Mouse (Mus musculus): ENCODE results near the gene Marf1. TPM values are rescaled to one million over a fixed set of nuclear protein-coding genes. Genes with fewer than 3 reads are reported as not detected.

Marf1 gene
- polyA plus RNA-seq (2016; fragmentation: Nextera tagmentation; extraction: Ambion mirVana) = 12.8 and 16.4 TPM in 2 replicates

GRCm38 (mm10) chr16:14162988-14163416 lies at the start of gene Marf1, which contains the start of gene Nde1:
Gene Marf1, minus strand, starts transcription at chr16:14163351.
Gene Nde1, plus strand, starts transcription at chr16:14163275.
- Histone ChIP-seq H3K4me1 (peaks cover 41% of the 10 kb centered on the region), H3K36me3 (peaks cover 19% of the 10 kb centered on the region), H3K4me3 (peak within 1 kb of the TSS; percentile 82), H3K27me3 (ENCODE audit: low read depth, poor library complexity, severe bottlenecking) (no peaks in the 10 kb centered on the region), H3K9me3 (replicated peaks) (no peaks in the 10 kb centered on the region), H3K27ac (replicated peaks) (peak within 1 kb of the TSS; percentile 96)
- DNase-seq (ENCODE audit: low spot score) = peak; percentile 95
- 0% methylated on average over 43 of the region's 43 CpGs for WGBS

DNA sequence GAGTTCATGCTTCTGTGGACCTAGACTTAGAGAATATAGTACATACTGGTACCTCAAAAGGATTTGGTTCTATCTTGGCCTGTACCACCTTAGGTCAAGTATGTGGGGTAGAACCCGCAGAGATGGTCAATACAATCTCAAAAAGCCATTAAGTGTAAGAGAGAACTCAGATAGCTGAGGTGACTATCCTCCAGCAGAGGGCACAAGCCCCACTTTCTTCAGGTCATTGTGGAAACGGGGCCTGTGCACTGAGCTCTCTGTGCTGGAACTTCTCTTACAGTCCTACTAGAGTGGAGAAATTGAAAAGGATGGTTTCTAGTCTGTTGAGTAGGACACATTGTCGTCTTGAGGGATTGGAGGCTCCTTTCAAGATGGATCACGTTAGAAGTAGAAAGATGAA lies 35.6 kb upstream of the Marf1 start:
- WGBS = 78% methylated on average over 4 of the region's 4 CpGs
- Histone ChIP-seq H3K4me3 (no peak overlapping the region), H3K4me1 (peaks cover 10% of the 10 kb centered on the region), H3K27ac (replicated peaks) (no peak overlapping the region), H3K36me3 (no peaks in the 10 kb centered on the region), H3K9me3 (replicated peaks) (no peaks in the 10 kb centered on the region), H3K27me3 (ENCODE audit: low read depth, poor library complexity, severe bottlenecking) (no peaks in the 10 kb centered on the region)
- DNase-seq (ENCODE audit: low spot score) = no peak

GRCm38 (mm10) chr16:14195427-14195826 lies 32.3 kb upstream of the Marf1 start:
- 32% methylated on average over 1 of the region's 1 CpGs for WGBS
- H3K4me3 ChIP-seq = no peak overlapping the region
- no peaks in the 10 kb centered on the region for H3K9me3 ChIP-seq (replicated peaks)
- peaks cover 33% of the 10 kb centered on the region for H3K36me3 ChIP-seq
- H3K27ac ChIP-seq (replicated peaks) = no peak overlapping the region
- H3K27me3 ChIP-seq (ENCODE audit: low read depth, poor library complexity, severe bottlenecking) = no peaks in the 10 kb centered on the region
- peaks cover 17% of the 10 kb centered on the region for H3K4me1 ChIP-seq
- DNase-seq (ENCODE audit: low spot score) = peak; percentile 21

GRCm38 (mm10) chr16:14194164-14194950 lies 31.2 kb upstream of the Marf1 start:
- Histone ChIP-seq H3K4me3 (no peak overlapping the region), H3K9me3 (replicated peaks) (no peaks in the 10 kb centered on the region), H3K36me3 (peaks cover 44% of the 10 kb centered on the region), H3K4me1 (peaks cover 17% of the 10 kb centered on the region), H3K27me3 (ENCODE audit: low read depth, poor library complexity, severe bottlenecking) (no peaks in the 10 kb centered on the region), H3K27ac (replicated peaks) (no peak overlapping the region)
- 55% methylated on average over 9 of the region's 9 CpGs for WGBS
- peak; percentile 20 for DNase-seq (ENCODE audit: low spot score)

GRCm38 (mm10) chr16:14185516-14185915 lies 22.4 kb upstream of the Marf1 start:
- Histone ChIP-seq H3K36me3 (peaks cover 100% of the 10 kb centered on the region), H3K27me3 (ENCODE audit: low read depth, poor library complexity, severe bottlenecking) (no peaks in the 10 kb centered on the region), H3K27ac (replicated peaks) (no peak overlapping the region), H3K4me3 (no peak overlapping the region), H3K4me1 (no peaks in the 10 kb centered on the region), H3K9me3 (replicated peaks) (no peaks in the 10 kb centered on the region)
- 97% methylated on average over 5 of the region's 5 CpGs for WGBS
- DNase-seq (ENCODE audit: low spot score) = no peak

DNA sequence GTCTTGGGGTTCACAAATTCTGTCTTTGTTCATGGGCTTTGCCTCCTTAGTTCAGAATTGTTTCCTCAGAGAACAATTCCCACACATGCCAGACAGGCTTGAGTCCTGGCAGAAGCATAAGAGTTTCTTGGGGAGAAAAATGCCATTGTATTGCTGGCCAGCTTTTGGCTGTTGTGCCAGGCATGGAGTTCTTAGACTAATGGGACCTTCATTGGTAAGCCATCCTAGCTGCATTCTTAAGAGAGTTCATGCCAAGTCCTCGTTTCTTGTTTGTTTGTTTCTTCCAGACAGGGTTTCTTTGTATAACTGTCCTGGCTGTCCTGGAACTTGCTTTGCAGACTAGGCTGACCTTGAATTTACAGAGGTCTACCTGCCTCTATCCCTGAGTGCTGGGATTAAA lies 20.7 kb upstream of the Marf1 start:
- Histone ChIP-seq H3K36me3 (peaks cover 100% of the 10 kb centered on the region), H3K27me3 (ENCODE audit: low read depth, poor library complexity, severe bottlenecking) (no peaks in the 10 kb centered on the region), H3K4me1 (no peaks in the 10 kb centered on the region), H3K27ac (replicated peaks) (no peak overlapping the region), H3K4me3 (no peak overlapping the region), H3K9me3 (replicated peaks) (no peaks in the 10 kb centered on the region)
- DNase-seq (ENCODE audit: low spot score) = no peak
- WGBS = 77% methylated on average over 1 of the region's 1 CpGs

DNA sequence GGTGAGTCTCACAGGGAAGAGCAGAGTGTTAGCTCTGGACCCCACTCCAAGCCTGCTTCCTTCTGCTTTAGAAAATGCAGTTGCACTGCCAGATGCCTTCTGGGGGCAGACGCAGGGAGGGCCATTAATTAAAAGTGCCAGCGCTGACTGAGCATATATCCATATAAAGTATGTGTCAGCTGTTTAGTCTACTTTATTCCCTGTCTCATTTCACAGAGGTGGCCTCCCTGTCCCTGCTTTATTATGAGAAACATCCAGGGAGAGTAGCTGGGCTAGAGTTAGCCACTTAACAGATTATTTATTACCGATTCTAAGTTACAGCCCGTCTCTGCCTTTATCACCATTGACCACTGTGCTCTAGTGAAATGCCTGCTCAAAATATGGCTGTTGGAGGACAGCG lies 19.2 kb upstream of the Marf1 start:
- Histone ChIP-seq H3K27me3 (ENCODE audit: low read depth, poor library complexity, severe bottlenecking) (no peaks in the 10 kb centered on the region), H3K36me3 (peaks cover 100% of the 10 kb centered on the region)
- WGBS = 96% methylated on average over 5 of the region's 5 CpGs

GRCm38 (mm10) chr16:14180163-14180733 lies 17.1 kb upstream of the Marf1 start:
- no peaks in the 10 kb centered on the region for H3K9me3 ChIP-seq (replicated peaks)
- H3K36me3 ChIP-seq = peaks cover 100% of the 10 kb centered on the region
- DNase-seq (ENCODE audit: low spot score) = no peak
- no peaks in the 10 kb centered on the region for H3K4me1 ChIP-seq
- H3K27me3 ChIP-seq (ENCODE audit: low read depth, poor library complexity, severe bottlenecking) = no peaks in the 10 kb centered on the region
- WGBS = 87% methylated on average over 6 of the region's 6 CpGs
- H3K27ac ChIP-seq (replicated peaks) = no peak overlapping the region
- H3K4me3 ChIP-seq = no peak overlapping the region

More for the DNA sequence above, 19.2 kb upstream of the Marf1 start:
- DNase-seq (ENCODE audit: low spot score) = no peak
- Histone ChIP-seq H3K27ac (replicated peaks) (no peak overlapping the region), H3K4me1 (no peaks in the 10 kb centered on the region), H3K9me3 (replicated peaks) (no peaks in the 10 kb centered on the region), H3K4me3 (no peak overlapping the region)

DNA sequence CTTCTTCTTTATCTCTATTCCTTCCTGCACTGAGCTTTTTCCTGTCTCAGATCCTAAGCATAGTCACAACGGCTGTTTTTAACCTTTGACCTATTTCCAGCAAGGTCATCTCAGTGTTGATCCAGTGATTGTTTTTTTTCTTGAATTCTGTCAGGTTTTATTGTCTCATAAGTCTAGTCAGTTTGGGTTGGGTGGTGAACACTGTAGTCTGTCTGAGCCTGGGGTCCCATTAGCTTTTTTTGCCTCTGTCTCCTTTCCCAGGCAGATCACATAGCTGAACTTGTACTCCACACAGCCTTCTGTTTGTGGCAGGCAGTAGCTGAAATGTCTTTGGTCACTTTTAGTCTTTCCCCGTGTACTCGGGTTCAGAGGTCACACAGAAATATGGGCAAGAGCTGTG lies 14.9 kb upstream of the Marf1 start:
- H3K9me3 ChIP-seq (replicated peaks) = no peaks in the 10 kb centered on the region
- DNase-seq (ENCODE audit: low spot score) = no peak
- H3K36me3 ChIP-seq = peaks cover 100% of the 10 kb centered on the region
- H3K27ac ChIP-seq (replicated peaks) = no peak overlapping the region
- H3K4me3 ChIP-seq = no peak overlapping the region
- no peaks in the 10 kb centered on the region for H3K4me1 ChIP-seq
- no peaks in the 10 kb centered on the region for H3K27me3 ChIP-seq (ENCODE audit: low read depth, poor library complexity, severe bottlenecking)
- 81% methylated on average over 3 of the region's 3 CpGs for WGBS

- Histone ChIP-seq H3K4me3 (no peak overlapping the region), H3K27me3 (ENCODE audit: low read depth, poor library complexity, severe bottlenecking) (no peaks in the 10 kb centered on the region), H3K27ac (replicated peaks) (no peak overlapping the region), H3K9me3 (replicated peaks) (no peaks in the 10 kb centered on the region), H3K36me3 (peaks cover 86% of the 10 kb centered on the region), H3K4me1 (peaks cover 14% of the 10 kb centered on the region)
- WGBS = 97% methylated on average over 1 of the region's 1 CpGs
- DNase-seq (ENCODE audit: low spot score) = no peak
These were observed 6.6 kb upstream of the Marf1 start for GRCm38 (mm10) chr16:14169706-14170105.

DNA sequence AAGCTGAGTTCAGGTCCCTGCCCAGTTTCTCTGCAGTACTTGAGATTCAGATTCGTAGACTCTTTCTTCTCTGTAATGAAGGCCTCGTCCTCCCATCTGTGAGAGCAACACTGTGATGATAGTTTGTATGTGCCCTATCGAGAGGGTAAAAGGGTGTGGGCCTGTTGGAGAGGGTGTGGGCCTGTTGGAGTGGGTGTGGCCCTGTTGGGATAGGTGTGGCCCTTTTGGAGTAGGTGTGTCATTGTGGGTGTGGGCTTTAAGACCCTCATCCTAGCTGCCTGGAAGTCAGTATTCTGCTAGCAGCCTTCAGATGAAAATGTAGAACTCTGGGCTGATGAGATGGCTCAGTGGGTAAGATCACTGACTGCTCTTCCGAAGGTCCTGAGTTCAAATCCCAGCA lies 3.3 kb upstream of the Marf1 start:
- peaks cover 32% of the 10 kb centered on the region for H3K4me1 ChIP-seq
- no peaks in the 10 kb centered on the region for H3K9me3 ChIP-seq (replicated peaks)
- WGBS = 93% methylated on average over 4 of the region's 4 CpGs
- peaks cover 54% of the 10 kb centered on the region for H3K36me3 ChIP-seq
- H3K4me3 ChIP-seq = no peak overlapping the region
- no peak for DNase-seq (ENCODE audit: low spot score)
- H3K27ac ChIP-seq (replicated peaks) = no peak overlapping the region
- no peaks in the 10 kb centered on the region for H3K27me3 ChIP-seq (ENCODE audit: low read depth, poor library complexity, severe bottlenecking)

- Histone ChIP-seq H3K9me3 (replicated peaks) (no peaks in the 10 kb centered on the region), H3K4me1 (peaks cover 35% of the 10 kb centered on the region), H3K27ac (replicated peaks) (peak overlapping the region; percentile 96), H3K4me3 (peak overlapping the region; percentile 82), H3K27me3 (ENCODE audit: low read depth, poor library complexity, severe bottlenecking) (no peaks in the 10 kb centered on the region), H3K36me3 (peaks cover 26% of the 10 kb centered on the region)
- DNase-seq (ENCODE audit: low spot score) = no peak
- 6% methylated on average over 10 of the region's 10 CpGs for WGBS
These were observed 580 bp upstream of the Marf1 start for GRCm38 (mm10) chr16:14163731-14164130.

DNA sequence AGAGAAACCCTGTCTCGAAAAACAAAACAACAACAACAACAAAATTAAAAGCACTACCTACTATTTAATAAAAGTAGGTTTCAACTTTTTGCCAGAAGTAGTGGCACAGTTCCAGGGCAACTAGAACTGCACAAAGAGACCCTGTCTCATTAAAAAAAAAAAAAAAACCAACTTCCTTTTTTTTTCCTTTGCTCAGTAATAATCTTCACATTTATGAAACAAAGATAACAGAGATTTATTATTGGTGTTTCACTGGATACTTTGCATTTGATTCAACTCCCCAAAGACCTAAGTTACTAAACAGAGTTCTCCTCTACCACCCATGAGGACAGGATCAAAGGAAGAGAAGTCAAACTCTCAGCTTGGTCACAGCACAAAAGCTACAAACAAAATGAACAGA lies 2.2 kb downstream of the Marf1 start:
- 86% methylated on average over 1 of the region's 1 CpGs for WGBS
- no peak for DNase-seq (ENCODE audit: low spot score)

More for the DNA sequence above, 2.2 kb downstream of the Marf1 start:
- Histone ChIP-seq H3K27me3 (ENCODE audit: low read depth, poor library complexity, severe bottlenecking) (no peaks in the 10 kb centered on the region), H3K36me3 (peaks cover 3% of the 10 kb centered on the region), H3K4me1 (peaks cover 48% of the 10 kb centered on the region), H3K27ac (replicated peaks) (no peak overlapping the region), H3K4me3 (no peak overlapping the region), H3K9me3 (replicated peaks) (no peaks in the 10 kb centered on the region)
